Mouse (Mus musculus) bone marrow, adult 2 months (tissue): Measurements from ENCODE around the gene Tbc1d2. TPM values are rescaled to one million over a fixed set of nuclear protein-coding genes. Genes with fewer than 3 reads are reported as not detected.
"Not testable (repeated sequence)": the region's sequence is repeated elsewhere in the genome, so short reads cannot be mapped to it uniquely, and the experiment has no call there.

ENCODE experiments used
- H3K27ac ChIP-seq: fragments of 200-500 bp; 2 replicates; pipeline ENCODE4 v1.5.1; 2012; ENCODE audit warnings: low read depth, mild to moderate bottlenecking, control low read depth, inconsistent platforms, low read length; ENCODE audit not compliant: control insufficient read depth, poor library complexity, insufficient read depth
- H3K4me1 ChIP-seq: fragments of 200-500 bp; 2 replicates; pipeline ENCODE4 v1.6.1; 2011; ENCODE audit warnings: low read length; ENCODE audit not compliant: control insufficient read depth, insufficient read depth
- H3K4me3 ChIP-seq: fragments of 200-500 bp; replicated peaks from 2 replicates; pipeline ENCODE3; 2011; ENCODE audit warnings: mild to moderate bottlenecking, low read depth, low read length, control low read depth; ENCODE audit not compliant: control insufficient read depth
- CTCF ChIP-seq: fragments of 200-500 bp; IDR thresholded peaks from 2 replicates; pipeline ENCODE4 v1.5.1; 2011; ENCODE audit warnings: low read length, control low read depth; ENCODE audit not compliant: control insufficient read depth, insufficient read depth
- POLR2A ChIP-seq: fragments of 200-500 bp; IDR thresholded peaks from 2 replicates; pipeline ENCODE4 v1.6.1; 2011; ENCODE audit warnings: low read depth, mild to moderate bottlenecking, control low read depth, low read length, borderline replicate concordance; ENCODE audit not compliant: control insufficient read depth
- WGBS: fragments of 180-500 bp; shearing (Covaris S2); methylation state at CpG from one replicate; pipeline ENCODE4 v1.1.7; 2018; 5-methylcytosine and 5-hydroxymethylcytosine counted together
- polyA plus RNA-seq: library from polyadenylated mRNA; stranded (reverse); fragments of >200 nt; gene quantifications from 2 replicates; pipeline ENCODE4 v1.2.4, GENCODE M21; 2011; ENCODE audit warnings: low replicate concordance; ENCODE audit not compliant: missing spikeins, insufficient read depth, insufficient read length

Tbc1d2 gene
- polyA plus RNA-seq, 1 experiment, result 4.6 TPM

DNA sequence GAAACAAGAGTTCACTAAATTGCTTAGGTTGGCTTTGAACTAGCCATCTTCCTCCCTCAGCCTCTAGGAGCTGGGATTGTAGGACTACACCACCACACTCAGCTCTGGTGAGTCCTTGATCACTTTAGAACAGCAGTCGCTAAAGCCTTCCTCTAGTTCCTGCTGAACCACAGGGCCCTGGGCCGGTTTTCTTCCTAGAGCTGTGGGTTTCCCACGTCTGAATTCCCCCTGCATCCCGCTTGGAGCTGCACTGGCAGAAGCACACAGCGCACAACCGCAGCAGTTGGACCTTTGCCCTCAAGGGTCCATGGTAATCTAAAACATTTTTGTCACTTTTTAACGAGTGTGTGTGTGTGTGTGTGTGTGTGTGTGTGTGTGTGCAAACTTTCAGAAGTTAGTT lies 47.3 kb downstream of the Tbc1d2 start:
- no peak overlapping the region for H3K27ac ChIP-seq
- no peak for TF ChIP-seq POLR2A
- TF ChIP-seq CTCF, result no peak
- H3K4me1 ChIP-seq, result peaks cover 4% of the 10 kb centered on the region
- H3K4me3 ChIP-seq, result no peak overlapping the region
- 35% methylated on average over 7 of the region's 7 CpGs for WGBS

DNA sequence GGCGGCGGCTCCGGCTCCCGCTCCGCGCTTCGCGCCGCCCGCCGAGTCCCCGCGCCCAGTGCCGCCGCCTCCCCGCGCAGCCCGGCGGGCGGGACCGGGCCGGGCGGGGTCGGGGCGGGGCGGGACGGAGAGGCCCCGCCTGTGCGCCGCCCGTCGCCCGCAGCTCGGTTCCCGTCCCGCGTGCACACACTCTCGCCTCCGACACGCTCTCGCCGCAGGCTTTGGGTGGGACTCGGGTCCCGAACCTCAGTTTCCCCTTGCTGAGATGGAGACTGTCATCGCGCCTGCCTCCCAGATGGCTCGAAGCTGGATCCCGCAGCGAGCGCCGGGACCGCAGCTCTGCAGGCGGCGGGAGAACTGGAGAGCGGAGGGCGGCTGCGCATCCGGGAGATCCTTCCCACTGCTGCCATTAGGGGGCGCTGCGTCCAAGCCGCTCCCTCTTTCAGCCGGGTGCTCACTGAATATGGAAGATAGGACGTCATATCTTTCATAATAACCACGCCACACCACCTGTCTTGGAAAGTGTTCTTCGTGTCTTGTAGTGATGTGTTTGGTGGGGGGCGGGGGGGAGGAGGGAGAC lies 48.1 kb downstream of the Tbc1d2 start, which contains the start of gene Coro2a:
Coro2a (minus strand) TSS at position 359 of the 580 bp plus-strand sequence.
- Histone ChIP-seq H3K4me3 (peak within 1 kb of the TSS; percentile 95), H3K27ac (peak within 1 kb of the TSS; percentile 70), H3K4me1 (peaks cover 4% of the 10 kb centered on the region)
- TF ChIP-seq CTCF (peak; percentile 93), POLR2A (no peak)
- WGBS, result 3% methylated on average over 62 of the region's 66 CpGs

DNA sequence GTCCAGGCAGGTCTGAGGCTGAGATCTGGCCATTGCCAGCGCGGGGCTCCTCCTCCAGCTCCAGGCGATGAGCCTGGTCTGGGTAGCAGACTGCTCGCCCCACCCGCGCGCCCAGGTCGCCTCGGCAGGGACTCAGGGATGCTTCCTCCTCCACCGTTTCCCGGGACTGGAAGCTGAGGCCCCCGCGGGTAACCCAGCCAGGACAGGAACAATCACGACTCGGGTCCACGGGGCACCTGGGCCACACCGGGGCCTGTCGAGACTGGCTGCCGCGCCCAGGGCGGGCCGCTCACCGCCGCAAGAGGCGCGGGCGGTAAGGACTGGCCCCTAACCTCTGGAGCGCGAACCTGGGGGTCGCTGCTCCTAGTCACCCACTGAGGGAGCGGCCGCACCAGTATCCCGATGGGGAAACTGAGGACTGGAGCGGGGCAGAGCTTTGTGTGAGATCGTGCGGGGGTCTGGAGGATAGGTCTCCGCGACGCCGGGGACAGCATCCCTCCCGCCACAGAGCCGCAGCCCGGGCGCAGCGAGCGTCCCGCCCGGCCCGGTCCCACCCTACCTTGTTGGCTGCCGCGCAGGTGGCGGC lies 48.7 kb downstream of the Tbc1d2 start:
- Histone ChIP-seq H3K4me1 (peaks cover 4% of the 10 kb centered on the region), H3K4me3 (peak overlapping the region; percentile 77), H3K27ac (peak overlapping the region; percentile 70)
- no peak for TF ChIP-seq POLR2A
- no peak for TF ChIP-seq CTCF
- WGBS, result 1% methylated on average over 52 of the region's 52 CpGs

DNA sequence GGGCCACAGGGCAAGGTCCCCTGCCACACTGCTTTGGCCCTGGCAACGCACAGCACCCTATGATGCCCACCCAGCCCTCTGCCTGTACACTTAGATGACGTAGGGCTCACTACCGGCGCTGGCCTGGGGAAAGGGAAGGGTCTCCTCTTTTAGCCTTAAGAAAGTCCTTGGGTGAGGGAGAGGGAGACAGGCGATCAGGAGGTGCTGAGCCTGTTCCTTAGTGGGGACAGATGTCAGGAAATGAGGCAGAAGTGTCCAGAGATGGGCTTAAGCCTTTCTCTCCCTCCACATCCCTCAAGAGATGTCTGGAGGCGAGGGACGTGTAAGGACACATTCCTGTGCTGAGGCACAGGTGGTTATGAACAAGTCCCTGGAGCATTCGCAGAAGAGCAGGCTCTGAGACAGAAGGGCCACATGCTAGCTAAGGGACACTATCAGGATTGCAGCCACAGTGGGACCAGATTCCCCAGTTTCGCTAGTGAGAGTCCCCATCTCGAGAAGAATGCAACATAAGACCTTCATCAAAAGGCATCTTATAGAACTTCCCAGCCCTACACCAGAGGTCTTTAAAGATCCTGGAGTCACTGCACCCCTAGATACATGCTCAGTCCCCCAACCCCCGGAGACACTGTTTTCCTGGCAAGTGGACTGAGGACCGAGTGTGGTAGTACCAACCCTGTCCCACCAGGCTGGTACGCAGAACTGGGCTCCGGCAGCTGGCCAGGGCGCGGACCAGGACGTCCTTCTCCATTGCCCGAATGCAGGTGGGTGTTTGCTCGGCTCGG lies 49.3 kb downstream of the Tbc1d2 start:
- Histone ChIP-seq H3K4me1 (peaks cover 4% of the 10 kb centered on the region), H3K4me3 (peak overlapping the region; percentile 77), H3K27ac (peak overlapping the region; percentile 70)
- 12% methylated on average over 20 of the region's 20 CpGs for WGBS
- TF ChIP-seq CTCF, result no peak
- no peak; the same call in 1 of the 2 replicates for TF ChIP-seq POLR2A

- not testable (repeated sequence) for H3K4me1 ChIP-seq, H3K27ac ChIP-seq
- WGBS, result 41% methylated on average over 12 of the region's 12 CpGs
- peak overlapping the region; percentile 5 for H3K4me3 ChIP-seq
Observed at GRCm38 (mm10) chr4:46599609-46600008, 50.4 kb downstream of the Tbc1d2 start.

DNA sequence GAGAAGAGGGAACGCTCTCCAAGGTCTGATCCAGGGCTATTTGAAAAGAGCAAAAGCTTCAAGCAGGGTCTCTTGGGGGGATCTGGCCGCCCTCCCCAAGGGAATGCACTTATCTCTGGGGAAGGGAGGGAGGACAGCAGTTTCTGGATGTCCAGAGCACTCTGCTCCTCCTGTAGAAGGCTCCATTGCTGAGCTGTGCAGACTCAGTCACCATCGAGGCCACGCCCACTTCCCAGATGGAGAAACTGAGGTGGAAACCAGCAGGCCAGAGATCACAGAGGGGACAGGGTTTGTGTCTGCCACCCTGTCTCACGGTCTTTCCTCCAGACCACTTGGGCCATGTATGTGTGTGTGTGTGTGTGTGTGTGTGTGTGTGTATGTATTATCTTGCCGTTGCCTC lies 51.0 kb downstream of the Tbc1d2 start:
- 0 out of 2 replicates have a peak overlapping the region, but pooled peaks have one; percentile 15 for H3K27ac ChIP-seq
- peaks cover 4% of the 10 kb centered on the region for H3K4me1 ChIP-seq
- TF ChIP-seq POLR2A (no peak), CTCF (no peak)
- 37% methylated on average over 6 of the region's 6 CpGs for WGBS
- peak overlapping the region; percentile 8 for H3K4me3 ChIP-seq

DNA sequence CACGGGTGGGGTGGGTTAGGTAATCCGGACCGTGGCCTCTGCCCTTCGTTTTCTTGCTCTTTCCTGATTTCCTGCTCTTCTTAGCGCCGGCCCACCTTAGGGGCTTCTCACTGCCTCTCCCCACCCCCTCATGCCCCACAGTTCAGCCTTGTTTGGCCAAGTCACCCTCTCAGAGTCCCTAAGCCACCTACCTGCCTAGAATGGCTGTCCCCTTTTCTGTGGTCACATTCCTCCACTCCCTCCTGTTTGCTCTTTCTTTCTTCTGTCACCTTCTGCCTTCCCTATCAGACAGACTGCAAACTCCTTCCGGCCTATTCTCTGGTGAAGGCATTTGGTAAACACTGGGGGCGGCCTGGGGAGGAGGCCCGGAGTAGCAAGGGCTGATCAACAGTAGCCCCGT lies 51.9 kb downstream of the Tbc1d2 start:
- Histone ChIP-seq H3K27ac (peak overlapping the region; percentile 18; the same call in 1 of the 2 replicates), H3K4me1 (peaks cover 4% of the 10 kb centered on the region), H3K4me3 (no peak overlapping the region)
- 9% methylated on average over 10 of the region's 10 CpGs for WGBS
- TF ChIP-seq CTCF (no peak), POLR2A (no peak)

- H3K4me3 ChIP-seq, result peak overlapping the region; percentile 19
- TF ChIP-seq POLR2A (no peak), CTCF (no peak)
- H3K27ac ChIP-seq, result no peak overlapping the region; the same call in 1 of the 2 replicates
- 11% methylated on average over 11 of the region's 11 CpGs for WGBS
- peaks cover 4% of the 10 kb centered on the region for H3K4me1 ChIP-seq
Observed at GRCm38 (mm10) chr4:46597286-46597961, 52.6 kb downstream of the Tbc1d2 start.
